Mouse (Mus musculus): ENCODE measurements at regions not wholly inside any gene's neighbourhood (a gene's known extent, or its start where the extent isn't known, plus 50 kb on each side); places are given as distances from the start of the nearest gene placed in this dataset.
"Not testable (repeated sequence)": the region's sequence is repeated elsewhere in the genome, so short reads cannot be mapped to it uniquely, and the experiment has no call there.

GRCm38 (mm10) chr14:26319821-26320220 is 62.1 kb downstream of the Duxbl3 start:
- H3K9ac ChIP-seq; H3K27ac ChIP-seq (ENCODE audit: low read depth); H3K36me3 ChIP-seq (ENCODE audit: insufficient read depth); H3K4me1 ChIP-seq (ENCODE audit: insufficient read depth); H3K4me3 ChIP-seq (ENCODE audit: low read depth, low read length); DNase-seq; ATAC-seq (ENCODE audit: insufficient read depth); H3K27me3 ChIP-seq (ENCODE audit: insufficient read depth, low read length); H3K9me3 ChIP-seq (ENCODE audit: low read depth, low read length); H3K4me2 ChIP-seq: not testable (repeated sequence)
- WGBS: 58% methylated on average over 2 of the region's 2 CpGs

GRCm38 (mm10) chr14:26320736-26321135 is 63.0 kb downstream of the Duxbl3 start:
- 90% methylated on average over 3 of the region's 3 CpGs for WGBS
- no peak overlapping the region for H3K4me3 ChIP-seq (ENCODE audit: low read depth, low read length)
- H3K4me1 ChIP-seq (ENCODE audit: insufficient read depth): no peaks in the 10 kb centered on the region
- no peak overlapping the region for H3K27ac ChIP-seq (ENCODE audit: low read depth)
- no peaks in the 10 kb centered on the region for H3K27me3 ChIP-seq (ENCODE audit: insufficient read depth, low read length)
- no peak for ATAC-seq (ENCODE audit: insufficient read depth)
- H3K36me3 ChIP-seq (ENCODE audit: insufficient read depth): no peaks in the 10 kb centered on the region
- no peak overlapping the region for H3K9ac ChIP-seq
- DNase-seq: no peak
- no peak for TF ChIP-seq CTCF (IDR thresholded peaks at IDR 0.05; ENCODE audit: low read depth)
- H3K9me3 ChIP-seq (ENCODE audit: low read depth, low read length): no peaks in the 10 kb centered on the region
- H3K4me2 ChIP-seq: no peak overlapping the region

GRCm38 (mm10) chr14:26328562-26328961 is 70.8 kb downstream of the Duxbl3 start:
- 76% methylated on average over 6 of the region's 6 CpGs for WGBS
- Histone ChIP-seq H3K27me3 (ENCODE audit: insufficient read depth, low read length) (no peaks in the 10 kb centered on the region), H3K4me1 (ENCODE audit: insufficient read depth) (no peaks in the 10 kb centered on the region), H3K9me3 (ENCODE audit: low read depth, low read length) (no peaks in the 10 kb centered on the region), H3K4me3 (ENCODE audit: low read depth, low read length) (no peak overlapping the region), H3K36me3 (ENCODE audit: insufficient read depth) (no peaks in the 10 kb centered on the region), H3K4me2 (no peak overlapping the region), H3K9ac (no peak overlapping the region), H3K27ac (ENCODE audit: low read depth) (no peak overlapping the region)
- ATAC-seq (ENCODE audit: insufficient read depth): no peak
- DNase-seq: no peak
- TF ChIP-seq CTCF (IDR thresholded peaks at IDR 0.05; ENCODE audit: low read depth): no peak

GRCm38 (mm10) chr14:26341111-26341510 is 83.3 kb downstream of the Duxbl3 start:
- Histone ChIP-seq H3K9ac (no peak overlapping the region), H3K36me3 (ENCODE audit: insufficient read depth) (no peaks in the 10 kb centered on the region), H3K27ac (ENCODE audit: low read depth) (no peak overlapping the region), H3K27me3 (ENCODE audit: insufficient read depth, low read length) (no peaks in the 10 kb centered on the region), H3K4me2 (no peak overlapping the region), H3K9me3 (ENCODE audit: low read depth, low read length) (no peaks in the 10 kb centered on the region), H3K4me3 (ENCODE audit: low read depth, low read length) (no peak overlapping the region), H3K4me1 (ENCODE audit: insufficient read depth) (no peaks in the 10 kb centered on the region)
- TF ChIP-seq CTCF (IDR thresholded peaks at IDR 0.05; ENCODE audit: low read depth): no peak
- ATAC-seq (ENCODE audit: insufficient read depth) (no peak), DNase-seq (no peak)
- WGBS: 86% methylated on average over 5 of the region's 5 CpGs

GRCm38 (mm10) chr14:26345227-26345626 is 87.5 kb downstream of the Duxbl3 start:
- no peaks in the 10 kb centered on the region for H3K4me1 ChIP-seq (ENCODE audit: insufficient read depth)
- 47% methylated on average over 1 of the region's 1 CpGs for WGBS
- no peak for TF ChIP-seq CTCF (IDR thresholded peaks at IDR 0.05; ENCODE audit: low read depth)
- no peaks in the 10 kb centered on the region for H3K27me3 ChIP-seq (ENCODE audit: insufficient read depth, low read length)
- H3K9ac ChIP-seq: no peak overlapping the region
- no peaks in the 10 kb centered on the region for H3K36me3 ChIP-seq (ENCODE audit: insufficient read depth)
- no peak overlapping the region for H3K4me2 ChIP-seq
- DNase-seq: no peak
- H3K9me3 ChIP-seq (ENCODE audit: low read depth, low read length): no peaks in the 10 kb centered on the region
- no peak overlapping the region for H3K4me3 ChIP-seq (ENCODE audit: low read depth, low read length)
- no peak for ATAC-seq (ENCODE audit: insufficient read depth)
- no peak overlapping the region for H3K27ac ChIP-seq (ENCODE audit: low read depth)

- Histone ChIP-seq H3K4me2 (no peak overlapping the region), H3K27ac (ENCODE audit: low read depth) (no peak overlapping the region), H3K9me3 (ENCODE audit: low read depth, low read length) (no peaks in the 10 kb centered on the region), H3K36me3 (ENCODE audit: insufficient read depth) (no peaks in the 10 kb centered on the region), H3K4me3 (ENCODE audit: low read depth, low read length) (no peak overlapping the region), H3K27me3 (ENCODE audit: insufficient read depth, low read length) (no peaks in the 10 kb centered on the region), H3K4me1 (ENCODE audit: insufficient read depth) (no peaks in the 10 kb centered on the region), H3K9ac (no peak overlapping the region)
- no peak for TF ChIP-seq CTCF (IDR thresholded peaks at IDR 0.05; ENCODE audit: low read depth)
- ATAC-seq (ENCODE audit: insufficient read depth) (no peak), DNase-seq (no peak)
- 81% methylated on average over 4 of the region's 4 CpGs for WGBS
These were observed 89.5 kb downstream of the Duxbl3 start for GRCm38 (mm10) chr14:26347296-26347695.

GRCm38 (mm10) chr14:26352927-26353326 is 95.2 kb downstream of the Duxbl3 start:
- no peak for ATAC-seq (ENCODE audit: insufficient read depth)
- 38% methylated on average over 1 of the region's 1 CpGs for WGBS

GRCm38 (mm10) chr14:26357242-26357641 is 99.5 kb downstream of the Duxbl3 start:
- no peak overlapping the region for H3K9ac ChIP-seq
- peak; percentile 95 for ATAC-seq (ENCODE audit: insufficient read depth)
- H3K4me2 ChIP-seq: peak overlapping the region; percentile 16; the same call in 1 of the 2 replicates

More at GRCm38 (mm10) chr14:26352927-26353326, 95.2 kb downstream of the Duxbl3 start:
- no peak overlapping the region for H3K27ac ChIP-seq (ENCODE audit: low read depth)
- H3K36me3 ChIP-seq (ENCODE audit: insufficient read depth): no peaks in the 10 kb centered on the region
- H3K9me3 ChIP-seq (ENCODE audit: low read depth, low read length): no peaks in the 10 kb centered on the region
- H3K4me3 ChIP-seq (ENCODE audit: low read depth, low read length): no peak overlapping the region
- H3K4me1 ChIP-seq (ENCODE audit: insufficient read depth): peaks cover 7% of the 10 kb centered on the region; the same call in 1 of the 2 replicates
- DNase-seq: no peak
- no peak overlapping the region for H3K4me2 ChIP-seq
- no peaks in the 10 kb centered on the region for H3K27me3 ChIP-seq (ENCODE audit: insufficient read depth, low read length)
- no peak overlapping the region for H3K9ac ChIP-seq
- no peak for TF ChIP-seq CTCF (IDR thresholded peaks at IDR 0.05; ENCODE audit: low read depth)

More at GRCm38 (mm10) chr14:26357242-26357641, 99.5 kb downstream of the Duxbl3 start:
- no peak overlapping the region for H3K27ac ChIP-seq (ENCODE audit: low read depth)
- H3K36me3 ChIP-seq (ENCODE audit: insufficient read depth): no peaks in the 10 kb centered on the region
- no peaks in the 10 kb centered on the region for H3K9me3 ChIP-seq (ENCODE audit: low read depth, low read length)
- no peaks in the 10 kb centered on the region for H3K27me3 ChIP-seq (ENCODE audit: insufficient read depth, low read length)
- peak; percentile 90 for DNase-seq
- WGBS: 21% methylated on average over 6 of the region's 6 CpGs
- peaks cover 7% of the 10 kb centered on the region; the same call in 1 of the 2 replicates for H3K4me1 ChIP-seq (ENCODE audit: insufficient read depth)
- no peak for TF ChIP-seq CTCF (IDR thresholded peaks at IDR 0.05; ENCODE audit: low read depth)
- no peak overlapping the region for H3K4me3 ChIP-seq (ENCODE audit: low read depth, low read length)

Measured in lung, embryonic 14.5 days (tissue).